Mouse (Mus musculus): Measurements from ENCODE around the gene Gusb.
"Not testable (repeated sequence)": the region's sequence is repeated elsewhere in the genome, so short reads cannot be mapped to it uniquely, and the experiment has no call there.

Gusb gene

DNA sequence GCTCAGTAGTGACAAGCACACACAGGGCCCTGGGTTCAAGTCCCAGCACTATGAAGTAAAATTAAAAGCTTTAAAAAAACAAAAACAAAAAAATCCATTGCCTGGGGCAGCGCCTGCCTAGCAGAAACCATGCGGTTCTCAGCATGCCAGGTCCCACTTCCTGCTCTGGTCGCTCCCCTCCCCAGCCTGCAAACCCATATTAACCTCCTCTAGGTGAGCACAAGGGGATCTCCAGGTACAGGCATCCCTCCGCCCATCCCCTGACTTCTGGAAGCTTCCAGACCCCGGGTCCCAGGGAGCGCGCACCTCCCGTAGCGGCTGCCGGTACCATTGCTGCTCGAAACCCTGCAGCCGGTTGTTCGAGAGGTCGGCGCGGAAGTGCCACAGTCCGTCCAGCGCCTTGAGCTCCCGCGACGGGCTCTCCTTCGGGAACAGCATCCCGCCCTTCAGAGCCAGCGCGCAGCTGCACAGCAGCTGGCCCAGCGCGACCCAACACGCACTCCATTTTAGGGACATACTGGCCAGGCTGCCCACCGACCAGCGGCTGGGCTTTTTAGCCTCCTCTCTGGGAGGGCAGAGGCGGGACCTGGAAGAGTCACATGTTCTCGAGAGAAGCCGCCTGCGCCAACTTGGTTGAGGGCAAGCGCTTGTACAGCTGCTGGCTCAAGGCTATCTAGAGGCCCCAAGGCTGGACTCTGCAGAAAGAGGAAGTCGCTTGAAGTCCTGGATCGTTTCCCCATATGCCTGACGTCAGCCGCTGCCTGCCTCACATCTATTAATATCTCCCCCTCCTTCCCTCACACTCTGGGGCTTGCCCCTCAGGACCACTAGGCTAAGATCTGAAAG, at the start of gene Gusb:
TSS of gene Gusb (minus strand) at position 749 of the 846 bp plus-strand sequence.
- peak; percentile 81 for DNase-seq (ENCODE audit: low spot score)

DNA sequence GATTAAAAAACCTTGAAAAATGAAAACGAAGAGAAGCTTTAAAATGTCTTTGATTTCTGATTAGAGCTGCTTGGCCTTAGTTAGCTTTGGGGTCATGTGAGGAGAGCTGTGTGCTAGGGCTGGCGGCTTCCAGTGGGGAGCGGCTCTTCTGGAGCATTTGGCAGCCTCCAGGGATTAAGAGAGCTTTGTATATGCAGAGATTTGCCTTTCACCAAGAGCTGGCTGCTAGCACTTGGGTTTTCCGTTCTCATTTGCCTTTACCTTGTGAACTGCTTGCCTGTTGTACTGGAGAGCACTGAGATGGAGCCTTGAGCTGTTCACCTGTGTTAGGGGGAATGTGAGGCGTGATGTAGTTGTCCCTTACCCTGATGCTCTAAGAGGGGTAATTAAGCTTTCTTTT, 49.7 kb upstream of the Gusb start:
- DNase-seq (ENCODE audit: low spot score): no peak

DNA sequence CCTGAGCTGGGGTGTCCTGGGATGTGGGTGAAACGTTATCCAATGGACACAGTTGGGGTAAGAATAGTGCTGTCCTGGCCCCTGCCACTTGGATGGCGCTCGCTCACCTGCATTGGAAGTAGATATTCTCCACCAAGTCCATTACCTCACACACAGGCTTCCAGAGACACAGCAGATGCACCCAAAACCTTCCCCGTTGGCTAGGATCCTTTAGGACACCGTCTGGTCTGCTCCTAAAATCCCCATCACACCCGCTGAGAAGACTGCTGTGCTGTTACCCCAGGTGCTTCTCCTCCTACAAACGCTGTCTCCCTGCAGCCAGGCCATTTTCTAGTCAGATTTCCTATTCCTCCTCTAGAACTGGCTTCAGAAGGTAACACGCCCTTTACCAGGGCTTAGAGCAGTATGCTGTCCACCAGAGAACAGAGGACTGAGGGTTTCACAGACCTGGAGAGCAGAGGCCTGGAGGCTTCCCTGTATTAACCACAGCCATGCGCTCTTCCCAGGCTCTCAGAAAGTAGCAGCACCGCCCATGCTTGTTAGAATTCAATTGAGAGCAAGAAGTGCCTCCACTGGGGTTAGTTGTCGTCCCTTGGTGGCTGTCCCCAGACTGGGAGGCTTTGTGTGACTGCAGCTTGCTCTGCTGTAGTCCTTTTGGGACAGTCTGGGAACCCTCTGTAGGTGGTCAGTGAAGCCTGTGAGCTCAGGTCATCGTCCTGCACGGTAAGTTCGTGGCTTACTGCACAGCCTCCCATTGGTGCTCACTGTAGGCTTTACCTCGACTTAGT, 48.4 kb upstream of the Gusb start:
- DNase-seq (ENCODE audit: low spot score): no peak

DNA sequence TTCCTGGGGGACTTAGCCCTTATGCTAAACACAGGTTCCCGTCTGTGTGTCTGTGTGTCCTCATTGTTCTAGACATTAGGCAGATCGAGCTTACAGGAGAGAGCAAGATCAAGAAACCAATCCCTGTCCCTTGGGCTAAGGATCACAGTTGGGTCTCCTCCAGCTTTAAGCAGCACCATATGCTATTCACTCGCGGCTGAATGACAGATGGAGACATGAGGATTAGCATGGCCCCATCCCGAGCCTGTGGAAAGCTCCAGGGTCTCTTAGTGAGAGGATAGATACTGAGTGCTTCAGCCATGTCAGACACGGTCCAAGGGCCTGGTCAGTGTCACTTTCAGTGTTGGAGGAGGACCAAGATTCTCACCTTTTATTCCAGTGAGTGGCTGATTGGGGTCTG, 47.6 kb upstream of the Gusb start:
- DNase-seq (ENCODE audit: low spot score): no peak

DNA sequence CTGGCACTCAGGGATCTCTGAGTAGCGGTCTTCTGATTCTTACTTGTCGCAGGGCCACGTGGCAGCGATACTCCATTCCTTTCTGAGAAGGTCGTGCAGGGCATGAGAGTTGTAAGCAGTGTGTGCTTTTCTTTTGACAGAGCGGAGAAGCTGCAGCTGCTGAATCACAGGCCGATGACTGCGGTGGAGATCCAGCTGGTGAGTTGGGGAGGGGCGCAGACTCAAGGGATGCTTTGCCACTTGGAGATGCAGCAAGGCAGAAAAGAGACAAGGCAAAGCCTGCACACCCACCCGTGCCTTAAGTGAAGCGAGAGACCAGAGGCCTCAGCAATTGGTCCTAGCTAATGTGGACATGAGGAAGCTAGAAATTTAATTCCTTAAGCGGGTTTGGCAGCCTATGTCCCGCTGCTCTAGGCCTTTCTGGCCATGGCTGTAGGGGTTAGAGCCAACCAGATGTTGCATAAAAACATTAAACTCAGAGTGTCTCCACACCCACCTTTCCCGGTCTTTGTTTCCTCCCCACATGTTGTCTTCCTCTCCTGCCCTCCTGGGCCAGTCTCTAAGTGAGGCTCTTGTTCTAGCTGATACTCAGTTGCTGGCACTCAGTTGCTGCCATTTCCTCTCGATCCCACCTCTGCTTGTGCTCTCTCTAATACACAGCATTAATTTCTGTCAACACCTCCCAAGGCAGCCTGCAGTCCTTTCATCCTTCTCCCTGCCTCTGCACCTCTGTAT, 46.1 kb upstream of the Gusb start:
- DNase-seq (ENCODE audit: low spot score): peak; percentile 39

DNA sequence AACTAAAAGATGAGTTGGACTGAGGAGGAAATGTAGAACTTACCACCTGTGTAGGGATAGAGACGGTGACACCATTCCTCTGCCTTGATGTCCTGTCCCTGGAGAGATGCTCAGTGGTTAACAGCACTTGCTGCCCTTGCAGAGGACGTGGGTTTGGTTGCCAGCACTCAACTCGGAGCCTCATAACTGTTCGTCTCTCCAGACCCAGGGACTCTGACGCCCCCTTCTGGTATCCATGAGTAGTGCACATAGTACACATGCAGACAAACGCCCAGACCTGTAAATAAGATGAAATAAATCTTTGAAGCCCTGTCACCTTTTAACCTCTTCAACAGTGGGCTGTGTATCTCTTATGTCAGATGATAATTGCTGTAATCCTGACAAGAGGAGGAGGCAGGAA, 44.2 kb upstream of the Gusb start:
- DNase-seq (ENCODE audit: low spot score): no peak

DNA sequence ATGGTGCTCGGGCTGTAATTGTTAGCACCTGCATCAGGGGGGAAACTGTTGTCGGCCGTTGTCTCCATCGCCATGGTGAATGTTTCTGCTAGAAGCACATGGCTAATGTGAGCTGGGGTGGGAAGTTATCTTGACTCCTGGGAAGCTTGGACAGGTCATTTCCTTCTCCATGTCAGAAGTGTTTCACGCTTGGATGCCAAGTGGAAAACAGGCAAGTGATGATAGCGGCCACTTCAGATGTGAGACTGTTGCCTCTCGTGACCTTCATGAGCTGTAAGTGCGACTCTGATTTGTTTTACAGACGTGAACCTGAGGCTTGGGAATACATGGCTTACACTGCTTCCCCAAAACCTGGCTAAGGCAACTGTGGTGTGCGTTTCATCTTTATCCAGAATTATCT, 43.7 kb upstream of the Gusb start:
- no peak for DNase-seq (ENCODE audit: low spot score)

DNA sequence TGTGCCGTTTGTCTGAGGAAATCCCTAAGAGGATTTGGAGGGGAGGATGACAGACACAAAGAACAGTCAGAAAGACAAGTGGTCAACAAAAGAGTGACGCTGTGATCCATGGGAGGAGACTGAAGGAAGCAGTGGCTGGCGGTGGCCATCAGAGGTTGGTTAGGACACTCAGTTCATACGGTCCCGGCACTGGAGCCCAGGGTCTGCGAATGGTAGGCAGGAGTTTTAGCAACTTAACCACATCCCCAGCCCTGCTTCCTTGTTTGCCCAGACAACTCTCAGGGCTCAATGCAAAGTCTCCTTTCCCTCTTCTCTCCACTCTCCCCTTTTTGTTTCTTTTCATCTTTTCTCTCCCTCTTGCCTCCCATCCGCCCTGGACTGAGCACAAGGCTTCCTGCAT, 43.3 kb upstream of the Gusb start:
- no peak for DNase-seq (ENCODE audit: low spot score)

DNA sequence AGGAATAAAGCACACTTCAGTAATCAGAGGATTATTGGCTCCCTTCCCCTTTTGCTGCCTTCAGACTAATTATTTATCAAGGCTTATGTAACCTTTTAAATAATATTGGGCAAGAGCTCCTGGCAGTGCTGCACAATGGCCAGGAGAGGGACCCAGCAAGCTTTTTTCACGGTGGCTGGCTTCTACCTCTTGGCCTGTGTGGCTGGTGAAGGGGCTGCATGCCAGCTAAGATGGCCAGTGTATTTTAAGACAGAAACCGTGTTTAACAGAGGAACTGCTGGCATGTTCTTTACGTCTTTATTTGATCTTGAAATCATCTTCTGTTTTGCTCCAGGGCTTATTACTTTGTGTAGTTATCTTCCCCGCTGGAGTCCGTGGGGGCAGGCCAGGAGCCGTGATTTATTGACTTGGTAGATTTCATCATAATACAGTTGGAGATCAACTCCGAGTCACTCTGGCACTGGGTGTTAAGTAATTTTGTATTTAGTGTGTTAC, 41.4 kb upstream of the Gusb start:
- peak; percentile 42 for DNase-seq (ENCODE audit: low spot score)

DNA sequence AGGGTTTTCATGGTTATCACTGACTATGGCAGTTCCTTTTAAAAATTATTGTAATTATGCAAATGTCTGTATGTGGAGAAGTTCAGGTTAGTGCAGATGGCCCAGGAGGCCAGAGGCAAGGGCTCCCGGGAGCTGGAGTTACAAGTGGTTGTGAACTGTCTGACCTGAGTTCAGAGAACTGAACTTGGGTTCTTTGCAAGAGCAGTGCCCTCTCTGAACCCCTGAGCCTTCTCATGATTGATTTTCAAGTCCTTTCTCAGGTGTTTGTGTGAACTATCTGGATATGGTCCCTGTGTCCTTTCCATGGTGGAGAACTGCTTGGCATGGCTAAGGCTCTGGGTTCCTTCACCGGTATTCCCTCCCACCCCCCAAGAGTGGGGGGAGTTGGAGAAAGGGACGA, 40.9 kb upstream of the Gusb start:
- no peak for DNase-seq (ENCODE audit: low spot score)

DNA sequence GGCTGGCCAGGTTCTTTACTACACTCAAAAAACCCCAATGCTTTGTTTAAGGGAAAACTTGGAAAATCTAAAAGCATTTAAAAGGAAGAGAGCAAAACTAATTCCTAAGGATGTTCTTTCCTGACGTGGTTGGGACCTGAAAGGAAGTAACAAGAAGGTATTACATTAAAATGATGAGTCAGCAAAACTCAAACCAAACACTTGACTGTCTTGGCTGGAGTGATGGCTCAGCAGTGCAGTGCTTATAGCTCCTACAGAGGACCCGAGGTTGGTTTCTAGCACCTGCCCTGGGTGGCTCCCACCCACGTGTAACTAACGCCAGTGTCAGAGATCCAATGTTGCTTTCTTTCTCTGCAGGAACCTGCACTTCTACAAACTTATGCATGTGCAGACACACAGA, 38.4 kb upstream of the Gusb start:
- no peak for DNase-seq (ENCODE audit: low spot score)

DNA sequence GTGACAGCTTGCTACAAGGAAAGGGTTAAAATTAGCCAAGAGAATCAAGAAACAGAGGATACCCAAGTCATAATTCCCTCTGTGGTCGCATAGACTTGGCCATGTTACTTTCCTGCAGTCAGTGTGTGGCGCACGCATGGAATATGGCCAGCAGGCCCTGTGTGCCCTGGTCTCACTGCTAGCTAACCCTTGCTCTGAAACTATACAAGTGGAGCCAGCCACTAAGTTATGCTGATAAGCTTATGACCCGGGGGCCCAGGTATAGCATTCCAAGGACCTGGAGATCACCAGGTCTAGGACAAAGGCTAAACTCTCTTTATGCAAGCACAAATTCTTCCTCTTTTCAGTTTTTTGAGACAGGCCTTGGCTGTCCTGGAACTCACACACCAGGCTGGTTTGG, 37.9 kb upstream of the Gusb start:
- DNase-seq (ENCODE audit: low spot score): no peak

DNA sequence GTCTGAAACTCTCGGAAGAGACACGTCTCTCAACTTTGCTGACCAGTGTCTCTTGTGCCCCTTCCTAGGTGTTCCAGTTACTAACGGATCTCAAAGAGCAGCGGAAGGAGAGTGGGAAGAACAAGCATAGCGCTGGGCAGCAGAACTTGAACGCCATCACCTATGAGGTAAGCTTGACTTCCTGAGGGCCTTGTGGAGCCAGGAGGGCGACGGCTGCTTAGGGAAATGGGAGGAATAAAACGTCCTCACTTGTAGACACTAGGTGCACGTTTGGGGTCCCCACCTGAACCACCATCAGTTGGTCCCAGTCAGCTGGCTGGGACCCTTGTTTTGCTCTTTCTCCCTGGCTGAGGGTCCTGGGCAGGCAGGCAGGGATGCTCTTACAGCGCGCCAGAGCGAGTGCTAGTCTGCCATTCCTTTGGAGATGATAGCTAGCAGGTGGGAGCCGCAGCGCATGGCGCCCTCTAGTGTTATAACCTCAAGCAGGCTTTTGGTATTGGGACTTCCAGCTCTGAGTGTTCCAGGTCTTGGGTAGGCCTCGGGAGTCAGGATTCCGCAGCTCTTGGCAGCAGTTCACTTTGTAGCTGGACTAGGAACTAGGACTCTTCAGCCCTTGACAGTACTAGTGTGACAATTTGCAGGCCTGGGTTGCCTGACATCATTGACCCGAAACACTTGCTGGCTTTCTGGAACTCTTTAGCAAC, 35.1 kb upstream of the Gusb start:
- DNase-seq (ENCODE audit: low spot score): no peak

DNA sequence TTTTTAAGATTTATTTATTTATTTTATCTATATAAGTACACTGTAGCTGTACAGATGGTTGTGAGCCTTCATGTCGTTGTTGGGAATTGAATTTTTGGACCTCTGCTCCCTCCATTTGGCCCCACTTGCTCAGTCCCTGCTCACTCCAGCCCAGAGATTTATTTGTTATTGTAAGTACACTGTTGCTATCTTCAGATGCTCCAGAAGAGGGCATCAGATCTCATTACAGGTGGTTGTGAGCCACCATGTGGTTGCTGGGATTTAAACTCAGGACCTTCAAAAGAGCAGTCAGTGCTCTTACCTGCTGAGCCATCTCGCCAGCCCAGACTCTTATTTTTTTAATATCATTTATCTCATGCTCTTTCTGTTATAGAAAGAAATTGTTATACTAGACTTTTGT, 33.5 kb upstream of the Gusb start:
- not testable (repeated sequence) for DNase-seq (ENCODE audit: low spot score)

DNA sequence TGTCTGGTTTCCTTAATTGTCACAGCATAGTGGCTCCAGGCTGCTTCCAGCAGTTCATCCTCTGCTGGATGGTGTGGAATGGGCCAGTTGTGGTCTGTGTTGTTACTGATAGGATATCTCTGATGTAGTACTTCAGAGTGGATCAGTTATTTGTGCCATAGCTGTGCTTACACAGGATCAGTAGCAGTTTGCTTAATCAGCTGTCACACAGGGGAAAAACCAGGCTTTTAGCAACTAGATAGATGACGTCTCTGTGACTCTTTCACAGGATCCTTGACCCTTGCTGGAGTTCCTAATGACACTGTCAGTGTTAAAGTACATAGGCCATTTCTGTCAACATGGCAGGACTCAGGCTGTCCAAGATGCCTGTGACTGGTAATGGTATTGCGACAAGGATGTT, 31.0 kb upstream of the Gusb start:
- DNase-seq (ENCODE audit: low spot score): no peak

DNA sequence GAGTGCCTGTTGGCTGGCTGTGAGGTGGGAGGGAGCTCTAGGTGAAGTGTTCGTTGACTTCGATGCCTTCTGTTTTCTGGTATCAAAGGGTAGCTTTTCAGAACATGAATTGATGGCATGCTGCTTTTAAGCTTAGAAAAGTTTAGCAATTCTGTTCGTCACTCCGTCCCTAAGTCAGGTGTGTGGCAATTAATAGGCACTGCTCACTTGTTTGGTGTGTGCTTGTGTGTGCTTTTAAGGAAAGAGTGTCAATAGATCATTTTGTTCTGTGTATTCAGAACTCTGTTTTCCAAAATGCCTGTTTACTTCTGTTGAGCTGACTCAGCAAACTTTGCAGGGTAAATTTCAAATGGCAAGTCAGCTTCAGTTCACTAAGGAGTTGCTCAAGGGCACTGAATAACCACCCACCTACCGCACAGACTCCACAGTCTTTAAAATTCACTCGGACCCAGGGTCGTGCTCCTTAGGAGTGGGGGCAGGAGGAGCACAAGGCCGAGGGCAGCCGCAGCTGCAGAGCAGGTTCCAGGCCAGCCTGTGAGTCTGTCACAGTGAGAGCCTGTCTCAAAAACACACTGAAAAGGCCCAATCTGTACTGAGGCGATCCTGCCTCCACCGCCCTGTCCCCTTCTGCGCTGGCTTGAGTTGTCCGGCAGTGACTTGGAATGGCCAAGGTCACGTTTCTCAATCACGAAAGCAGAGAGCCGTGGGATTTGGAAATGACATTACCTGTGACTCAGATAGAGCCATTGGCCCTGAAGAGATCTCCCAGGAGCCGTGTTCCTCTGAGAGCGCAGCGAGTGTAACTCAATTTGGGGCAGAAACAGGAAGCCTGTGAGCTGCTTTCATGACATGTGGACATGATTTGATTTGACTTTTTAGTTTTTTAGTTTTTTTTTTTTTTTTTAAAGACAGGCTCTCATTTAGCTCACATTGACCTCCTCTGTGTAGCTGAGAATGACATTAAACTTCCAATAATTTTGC, 28.9 kb upstream of the Gusb start:
- DNase-seq (ENCODE audit: low spot score): no peak

DNA sequence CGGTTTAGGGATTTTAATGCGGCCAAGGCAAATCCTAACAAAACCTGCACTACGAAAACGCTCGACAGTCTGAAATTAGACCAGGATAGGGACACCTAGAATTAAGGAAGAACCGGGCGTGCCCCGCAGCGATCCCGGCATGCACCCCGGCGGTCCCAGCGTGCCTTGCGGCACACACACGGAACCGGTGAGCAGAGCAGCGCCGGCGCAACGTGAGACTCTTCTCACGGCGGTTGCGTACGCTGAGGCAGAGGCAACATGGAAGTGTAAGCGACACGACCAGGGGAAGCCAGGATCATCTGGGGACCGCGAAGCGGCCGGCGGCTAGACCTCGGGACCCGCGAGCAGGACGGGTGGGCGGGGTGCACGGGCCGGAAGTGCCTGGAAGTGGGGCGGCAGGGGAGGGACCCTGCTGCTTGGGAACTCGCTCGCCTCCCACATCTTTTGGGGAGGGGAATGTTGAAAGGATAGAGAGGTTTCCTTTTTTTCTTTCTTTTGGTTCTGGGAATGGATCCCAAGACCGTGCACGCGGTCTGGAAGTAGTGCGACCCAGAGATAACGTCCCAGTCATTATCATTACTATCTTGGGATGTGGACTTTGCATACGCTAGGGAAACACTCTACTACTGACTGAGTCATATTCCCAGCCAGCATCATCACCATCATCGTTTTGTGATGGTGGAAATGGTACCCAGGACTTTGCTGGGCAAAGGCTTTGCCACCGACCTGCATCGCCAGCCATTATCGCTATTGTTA, 26.5 kb upstream of the Gusb start, which contains the start of the genes Asl and Crcp:
TSS of gene Asl (minus strand) at position 106 of the 756 bp plus-strand sequence.
TSS of gene Crcp (plus strand) at position 149 of the 756 bp plus-strand sequence.
- peak; percentile 83 for DNase-seq (ENCODE audit: low spot score)

DNA sequence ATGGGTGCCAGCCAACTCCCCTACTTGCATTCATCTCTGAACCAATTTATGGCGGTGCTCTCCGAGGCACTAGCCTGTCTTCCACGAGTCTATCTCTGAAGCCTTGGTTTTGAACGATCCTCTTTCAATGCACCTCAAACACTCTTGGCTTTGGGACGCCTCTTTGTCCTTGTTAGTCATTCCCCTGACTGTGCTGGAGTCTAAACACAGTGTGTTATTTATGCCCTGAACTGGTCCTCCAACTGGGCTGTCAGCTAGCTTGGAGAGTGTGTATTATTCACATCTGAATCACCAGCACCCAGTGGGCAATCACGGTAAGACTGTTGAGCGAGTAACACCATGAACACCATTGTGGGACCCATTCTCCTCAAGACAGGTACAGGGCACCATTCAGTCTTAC, 24.8 kb upstream of the Gusb start:
- DNase-seq (ENCODE audit: low spot score): no peak

DNA sequence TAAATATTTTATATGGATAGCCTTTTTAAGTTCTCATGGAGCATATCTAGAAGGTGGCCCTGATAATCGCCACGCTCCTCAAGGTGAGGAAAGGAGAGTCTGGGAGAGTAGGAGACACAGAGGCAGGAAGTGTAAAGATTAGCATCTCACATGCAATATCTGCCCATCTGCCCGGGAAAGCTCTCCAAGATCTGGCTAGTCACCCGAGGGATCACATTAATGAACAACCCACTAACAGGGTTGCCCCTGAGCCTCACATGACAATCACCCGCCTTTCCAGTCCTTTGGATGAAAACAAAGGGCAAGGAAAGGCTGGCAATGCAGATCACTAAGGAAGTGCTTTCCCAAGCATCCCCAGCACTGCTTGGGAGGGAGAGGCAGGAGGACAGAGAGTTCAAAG, 24.3 kb upstream of the Gusb start:
- DNase-seq (ENCODE audit: low spot score): no peak
